Mouse (Mus musculus): ENCODE measurements around the gene Tmem50a. TPM values are rescaled to one million over a fixed set of nuclear protein-coding genes. Genes with fewer than 3 reads are reported as not detected.
A peak's percentile ranks its signal among the peaks of the same experiment; 100 is the strongest.

Gene Tmem50a
- polyA plus RNA-seq, 1 experiment: 132 TPM

DNA sequence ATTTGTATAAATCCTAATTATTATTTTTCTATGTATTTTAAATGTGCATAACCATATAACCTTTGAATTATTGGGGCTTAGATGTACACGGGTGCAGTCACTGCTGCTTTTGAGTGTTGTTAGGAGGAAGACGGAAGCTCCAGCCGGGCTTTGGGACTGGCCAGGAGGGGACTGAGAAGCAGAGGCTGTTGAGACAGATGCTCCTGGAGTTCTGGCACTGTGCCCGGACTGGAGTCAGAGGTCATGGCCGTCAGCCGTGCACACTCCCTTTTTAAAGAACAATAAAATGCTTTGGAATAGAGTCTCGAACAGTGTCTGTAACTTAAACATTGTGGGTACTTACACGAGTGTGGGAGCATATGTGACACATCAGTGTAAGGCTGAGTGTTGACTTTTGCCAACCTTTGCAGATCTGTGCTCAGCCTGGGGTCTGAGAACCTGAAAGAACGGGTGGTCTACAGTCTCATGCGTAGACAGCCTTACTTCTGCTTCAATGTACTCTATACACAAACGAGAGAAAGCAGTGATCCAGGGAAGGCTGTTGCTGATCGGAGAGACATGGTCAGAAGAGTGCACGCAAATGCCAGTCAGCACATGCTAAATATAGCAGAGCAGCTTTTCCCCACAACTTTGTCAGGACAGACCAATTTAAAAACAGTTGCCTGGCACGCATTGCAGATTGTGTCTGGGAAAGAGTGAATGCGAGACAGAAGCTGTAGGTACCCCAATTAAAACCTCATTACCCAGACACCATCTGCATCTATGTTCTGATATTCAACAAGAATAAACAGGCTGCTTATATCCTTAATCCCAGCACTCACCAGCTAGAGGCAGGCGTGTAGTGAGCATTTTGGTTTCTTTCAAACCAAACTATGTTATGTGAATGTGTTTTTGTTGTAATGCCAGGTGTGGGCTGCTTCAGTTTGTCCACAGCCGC is 22.7 kb upstream of the Tmem50a start:
- TF ChIP-seq CTCF (IDR thresholded peaks at IDR 0.05; ENCODE audit: borderline replicate concordance, extremely low read depth, insufficient read depth, insufficient read length) (no peak), POLR2A (IDR thresholded peaks at IDR 0.05; ENCODE audit: borderline replicate concordance, extremely low read depth, insufficient read depth, insufficient read length, poor library complexity, severe bottlenecking) (no peak)
- DNase-seq (ENCODE audit: low read depth): peak; percentile 82

GRCm38 (mm10) chr4:134930684-134931481 is 16.1 kb upstream of the Tmem50a start, which contains the start of gene Syf2:
Gene Syf2 (plus strand): TSS chr4:134930898.
- peak; percentile 99 for DNase-seq (ENCODE audit: low read depth)

DNA sequence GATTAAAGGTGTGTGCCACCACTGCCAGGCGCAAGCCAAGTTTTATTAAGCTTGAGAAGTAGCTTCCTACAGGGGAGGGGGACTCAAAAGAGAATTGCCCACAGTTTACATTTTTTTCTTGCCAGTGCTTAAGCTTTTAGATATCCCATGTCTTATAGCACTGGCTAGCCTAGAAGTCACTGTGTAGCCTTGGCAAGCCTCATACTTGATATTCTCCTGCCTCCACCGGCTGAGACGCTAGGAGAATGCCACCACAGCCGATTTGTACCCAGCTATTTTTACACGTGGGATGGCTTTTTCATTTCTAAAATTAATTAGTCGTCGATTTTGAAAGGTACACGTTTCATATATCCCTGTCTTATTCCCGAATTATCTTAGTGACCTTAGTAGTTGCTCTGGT is 15.4 kb upstream of the Tmem50a start:
- no peak for DNase-seq (ENCODE audit: low read depth)
- no peak for TF ChIP-seq CTCF (IDR thresholded peaks at IDR 0.05; ENCODE audit: borderline replicate concordance, extremely low read depth, insufficient read depth, insufficient read length)
- no peak for TF ChIP-seq POLR2A (IDR thresholded peaks at IDR 0.05; ENCODE audit: borderline replicate concordance, extremely low read depth, insufficient read depth, insufficient read length, poor library complexity, severe bottlenecking)

More at GRCm38 (mm10) chr4:134930684-134931481, 16.1 kb upstream of the Tmem50a start, which contains the start of gene Syf2:
- TF ChIP-seq CTCF (IDR thresholded peaks at IDR 0.05; ENCODE audit: borderline replicate concordance, extremely low read depth, insufficient read depth, insufficient read length) (no peak), POLR2A (IDR thresholded peaks at IDR 0.05; ENCODE audit: borderline replicate concordance, extremely low read depth, insufficient read depth, insufficient read length, poor library complexity, severe bottlenecking) (0 out of 2 replicates have a peak, but pooled peaks have one; percentile 30)

DNA sequence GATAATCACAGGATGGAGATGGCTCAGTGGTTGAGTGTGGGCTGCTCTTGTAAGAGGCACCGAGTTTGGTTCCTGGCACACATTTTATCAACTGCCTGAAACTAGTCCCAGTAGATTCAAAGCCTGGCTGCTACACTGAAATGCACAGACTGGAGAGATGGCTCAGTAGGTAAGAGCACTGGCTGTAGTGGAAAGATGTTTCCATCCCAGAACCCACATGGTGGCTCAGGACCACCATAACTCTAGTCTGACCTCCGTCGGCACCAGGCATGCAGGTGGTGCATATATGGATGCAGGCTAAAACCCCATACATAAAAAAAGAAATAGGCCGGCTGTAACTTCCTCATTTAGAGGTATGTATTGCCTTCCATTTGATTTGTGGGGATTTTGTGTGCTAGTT is 14.7 kb upstream of the Tmem50a start:
- no peak for DNase-seq (ENCODE audit: low read depth)
- TF ChIP-seq CTCF (IDR thresholded peaks at IDR 0.05; ENCODE audit: borderline replicate concordance, extremely low read depth, insufficient read depth, insufficient read length) (no peak), POLR2A (IDR thresholded peaks at IDR 0.05; ENCODE audit: borderline replicate concordance, extremely low read depth, insufficient read depth, insufficient read length, poor library complexity, severe bottlenecking) (no peak)

DNA sequence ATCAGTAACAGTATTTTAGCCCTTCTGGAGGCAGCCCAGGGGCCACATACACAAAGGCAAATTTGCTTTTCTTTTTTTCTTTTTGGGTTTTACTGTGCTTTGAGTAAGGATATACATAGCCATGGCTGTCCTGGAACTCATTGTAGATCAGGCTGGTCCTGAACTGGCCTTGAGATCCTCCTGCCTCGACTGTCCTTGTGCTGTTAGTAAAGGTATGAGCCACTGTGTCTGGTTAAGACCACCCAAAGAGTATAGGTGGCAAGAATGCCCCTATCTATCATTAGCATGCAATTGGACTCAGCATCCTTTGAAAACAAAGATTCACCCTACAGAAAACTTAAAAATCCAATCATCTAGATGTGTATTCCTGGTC is 13.6 kb upstream of the Tmem50a start:
- DNase-seq (ENCODE audit: low read depth): no peak
- no peak for TF ChIP-seq POLR2A (IDR thresholded peaks at IDR 0.05; ENCODE audit: borderline replicate concordance, extremely low read depth, insufficient read depth, insufficient read length, poor library complexity, severe bottlenecking)
- no peak for TF ChIP-seq CTCF (IDR thresholded peaks at IDR 0.05; ENCODE audit: borderline replicate concordance, extremely low read depth, insufficient read depth, insufficient read length)

DNA sequence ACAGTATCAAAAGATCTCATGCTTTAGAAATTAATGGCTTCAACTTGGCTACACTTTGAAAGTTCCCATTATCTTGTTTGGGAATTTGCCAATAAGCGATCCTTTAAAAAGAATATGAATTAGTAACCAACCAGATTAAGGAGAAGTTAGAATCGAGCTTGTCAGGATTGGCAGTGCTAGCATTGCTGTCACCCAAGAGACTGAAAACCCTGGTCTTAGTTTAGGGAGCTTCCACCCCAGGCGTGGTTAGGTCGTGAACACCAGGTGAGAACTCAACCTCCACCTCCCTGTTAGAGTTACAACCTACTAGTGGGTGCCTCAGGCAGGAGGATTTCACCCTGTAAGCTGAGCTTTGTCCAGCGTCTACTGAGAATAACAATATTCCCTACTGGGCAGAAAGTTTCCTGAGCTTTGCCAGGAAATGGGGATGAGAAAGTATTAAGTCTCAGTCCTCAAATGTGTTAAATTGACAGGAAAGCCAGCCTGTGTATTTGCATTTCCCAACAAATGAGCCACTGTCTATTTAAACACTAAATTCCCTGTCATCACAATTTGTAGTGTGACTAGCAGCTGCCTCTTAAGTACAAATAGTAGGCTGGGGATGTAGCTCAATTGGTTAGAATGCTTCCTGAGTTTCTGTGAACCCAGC is 13.1 kb upstream of the Tmem50a start:
- no peak for TF ChIP-seq POLR2A (IDR thresholded peaks at IDR 0.05; ENCODE audit: borderline replicate concordance, extremely low read depth, insufficient read depth, insufficient read length, poor library complexity, severe bottlenecking)
- TF ChIP-seq CTCF (IDR thresholded peaks at IDR 0.05; ENCODE audit: borderline replicate concordance, extremely low read depth, insufficient read depth, insufficient read length): no peak
- DNase-seq (ENCODE audit: low read depth): no peak

DNA sequence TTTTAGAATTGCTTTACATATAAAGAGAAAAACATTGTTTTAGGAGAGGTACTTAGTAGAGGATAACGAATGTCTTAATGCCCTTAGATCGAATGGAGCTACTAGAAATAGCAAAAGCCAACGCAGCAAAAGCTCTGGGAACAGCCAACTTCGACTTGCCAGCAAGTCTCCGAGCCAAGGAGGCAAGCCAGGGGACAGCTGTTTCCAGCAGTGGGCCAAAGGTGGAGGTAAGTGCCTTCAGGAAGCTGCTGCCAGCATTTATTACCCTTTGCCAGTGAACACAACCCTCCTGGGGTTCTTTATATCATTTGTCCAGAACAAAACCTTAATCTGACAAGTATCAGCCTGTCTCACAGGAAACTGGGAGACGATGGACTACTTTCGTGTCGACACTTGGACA is 10.4 kb upstream of the Tmem50a start:
- TF ChIP-seq POLR2A (IDR thresholded peaks at IDR 0.05; ENCODE audit: borderline replicate concordance, extremely low read depth, insufficient read depth, insufficient read length, poor library complexity, severe bottlenecking) (no peak), CTCF (IDR thresholded peaks at IDR 0.05; ENCODE audit: borderline replicate concordance, extremely low read depth, insufficient read depth, insufficient read length) (no peak)
- DNase-seq (ENCODE audit: low read depth): no peak

DNA sequence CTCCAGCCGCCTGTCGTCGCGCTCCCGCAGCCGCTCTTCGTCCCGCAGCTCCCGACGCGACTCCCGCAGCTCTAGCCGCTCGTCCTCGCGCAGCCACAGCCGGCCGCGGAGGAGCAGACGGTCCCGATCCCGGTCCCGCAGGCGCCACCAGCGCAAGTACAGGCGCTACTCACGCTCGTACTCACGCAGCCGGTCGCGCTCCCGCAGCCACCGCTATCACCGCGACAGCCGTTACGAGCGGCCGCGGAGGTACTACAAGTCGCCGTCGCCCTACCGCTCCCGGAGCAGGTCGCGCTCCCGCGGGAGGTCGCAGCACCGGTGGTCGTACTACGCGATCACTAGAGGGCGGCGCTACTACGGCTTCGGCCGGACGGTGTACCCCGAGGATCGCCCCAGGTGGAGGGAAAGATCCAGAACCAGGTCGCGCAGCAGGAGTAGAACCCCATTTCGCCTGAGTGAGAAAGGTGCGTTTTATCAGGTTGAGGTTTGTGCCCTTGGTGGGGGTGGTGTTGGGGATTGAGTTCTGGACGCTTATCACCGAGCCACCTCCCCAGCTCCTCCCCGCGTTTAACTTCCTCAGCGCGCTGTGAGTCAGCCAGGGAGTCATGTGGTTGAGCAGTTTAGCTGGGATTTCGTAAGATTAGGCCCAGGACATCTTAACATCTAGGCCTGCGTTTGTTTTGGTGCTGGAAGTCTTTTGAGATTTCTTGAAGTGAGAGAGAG is 9.4 kb upstream of the Tmem50a start:
- TF ChIP-seq CTCF (IDR thresholded peaks at IDR 0.05; ENCODE audit: borderline replicate concordance, extremely low read depth, insufficient read depth, insufficient read length) (no peak), POLR2A (IDR thresholded peaks at IDR 0.05; ENCODE audit: borderline replicate concordance, extremely low read depth, insufficient read depth, insufficient read length, poor library complexity, severe bottlenecking) (no peak)
- DNase-seq (ENCODE audit: low read depth): peak; percentile 47

DNA sequence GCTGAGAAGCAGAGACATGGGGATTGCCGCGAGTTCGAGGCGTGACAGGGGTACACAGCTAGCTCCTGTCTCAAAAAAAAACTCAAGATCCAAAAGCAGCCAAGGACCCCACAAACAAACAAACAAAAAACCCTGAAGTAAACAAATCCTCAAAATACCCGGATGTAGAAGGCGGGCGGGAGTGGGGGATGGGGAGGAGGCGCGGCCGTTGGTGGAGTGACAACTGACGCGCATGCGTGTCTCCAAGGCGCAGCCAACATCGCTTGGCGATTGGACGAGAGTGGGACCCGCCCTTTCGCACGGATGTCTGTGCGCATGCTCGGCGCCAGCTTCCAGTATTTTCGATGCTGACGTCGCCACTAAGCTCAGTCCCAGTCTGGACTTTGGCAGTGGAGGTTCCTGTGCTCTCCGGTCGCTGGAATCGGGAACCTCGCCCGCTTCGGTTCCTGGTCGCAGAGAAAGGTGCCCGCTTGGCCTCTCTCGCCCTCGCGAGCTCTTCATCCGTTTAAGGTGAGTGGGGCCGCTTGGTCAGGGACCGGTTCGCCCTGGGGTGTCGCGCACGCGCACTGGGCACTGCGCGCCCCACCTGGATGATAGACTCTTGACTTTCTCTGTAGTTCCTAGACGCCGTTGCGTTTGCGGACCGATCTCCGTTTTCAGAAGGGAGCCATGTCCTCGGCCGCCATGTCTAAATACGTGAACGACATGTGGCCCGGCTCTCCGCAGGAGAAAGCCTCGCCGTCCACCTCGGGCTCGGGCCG is 8.6 kb upstream of the Tmem50a start, which contains the start of gene Rsrp1:
Rsrp1 (plus strand) TSS at position 335 of the 761 bp plus-strand sequence.
- TF ChIP-seq POLR2A (IDR thresholded peaks at IDR 0.05; ENCODE audit: borderline replicate concordance, extremely low read depth, insufficient read depth, insufficient read length, poor library complexity, severe bottlenecking): peak; percentile 99; the same call in 1 of the 2 replicates
- no peak for TF ChIP-seq CTCF (IDR thresholded peaks at IDR 0.05; ENCODE audit: borderline replicate concordance, extremely low read depth, insufficient read depth, insufficient read length)
- DNase-seq (ENCODE audit: low read depth): peak; percentile 100

DNA sequence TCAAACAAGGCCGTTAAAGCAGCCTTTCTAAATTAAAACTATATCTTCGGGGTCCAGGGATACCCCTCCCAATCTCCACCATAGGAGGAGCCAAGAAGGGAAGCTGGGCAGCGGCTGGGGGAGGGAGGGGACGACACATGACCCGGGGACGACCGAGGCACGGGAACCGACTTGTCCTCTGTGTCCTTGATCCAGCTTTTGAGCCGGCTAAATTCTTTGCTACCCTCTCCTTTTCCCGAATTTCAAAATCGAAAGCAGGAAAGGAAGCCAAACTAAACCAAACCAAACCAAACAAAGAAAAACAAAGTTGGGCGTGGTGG is 8.1 kb upstream of the Tmem50a start:
- TF ChIP-seq POLR2A (IDR thresholded peaks at IDR 0.05; ENCODE audit: borderline replicate concordance, extremely low read depth, insufficient read depth, insufficient read length, poor library complexity, severe bottlenecking) (peak; percentile 42; the same call in 1 of the 2 replicates), CTCF (IDR thresholded peaks at IDR 0.05; ENCODE audit: borderline replicate concordance, extremely low read depth, insufficient read depth, insufficient read length) (no peak)
- peak; percentile 77 for DNase-seq (ENCODE audit: low read depth)
